Mouse (Mus musculus) layer of hippocampus, adult 11-12 months (tissue): ENCODE data around the gene Vmn1r149.
"Not testable (repeated sequence)": the region's sequence is repeated elsewhere in the genome, so short reads cannot be mapped to it uniquely, and the experiment has no call there.

ENCODE experiments used
- DNase-seq: peaks from one replicate; pipeline ENCODE4 v3.0.0; 2022; ENCODE audit warnings: low spot score

Vmn1r149 gene

GRCm38 (mm10) chr7:22438129-22438528, at the start of gene Vmn1r149:
Gene Vmn1r149, minus strand, starts transcription at chr7:22438229.
- DNase-seq: not testable (repeated sequence)

- DNase-seq: not testable (repeated sequence)
Observed at GRCm38 (mm10) chr7:22463975-22464374, 25.9 kb upstream of the Vmn1r149 start, which contains the start of gene Gm10665. Gene Gm10665, minus strand, starts transcription at chr7:22464075.

DNA sequence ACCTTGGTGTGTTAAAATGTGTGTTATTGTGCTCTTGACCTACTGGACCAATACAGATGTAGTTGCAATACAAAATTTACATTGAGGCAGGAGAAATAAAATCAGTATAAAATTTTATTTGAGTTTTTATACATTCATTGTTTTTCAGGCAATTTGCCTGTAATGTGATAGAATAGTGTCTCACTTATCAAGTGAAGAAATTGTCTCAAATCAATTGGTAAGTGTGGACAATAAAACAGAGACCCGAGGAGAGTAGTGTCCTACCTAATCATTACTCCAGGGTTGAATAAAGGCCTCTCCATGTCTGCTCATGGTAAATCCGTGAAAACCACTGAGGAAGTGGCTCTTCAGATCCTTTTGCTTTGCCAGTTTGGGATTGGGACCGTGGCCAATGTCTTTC, 24.7 kb downstream of the Vmn1r149 start, which contains the start of gene Vmn1r148:
Vmn1r148 (plus strand) TSS at position 301 of the 400 bp plus-strand sequence.
- DNase-seq: not testable (repeated sequence)
